Mouse (Mus musculus) large intestine, adult 2 months (tissue): Measurements from ENCODE around the gene Dhrs3. TPM values are rescaled to one million over a fixed set of nuclear protein-coding genes. Genes with fewer than 3 reads are reported as not detected.

ENCODE experiments used
- DNase-seq: peaks from one replicate; pipeline ENCODE4 v3.0.0-alpha.2; 2012; ENCODE audit warnings: low read depth, low spot score
- WGBS: fragments of 180-500 bp; shearing (Covaris S2); methylation state at CpG from one replicate; pipeline ENCODE4 v1.1.7; 2018; 5-methylcytosine and 5-hydroxymethylcytosine counted together
- polyA plus RNA-seq: library from polyadenylated mRNA; depleted of rRNA; stranded (reverse); fragments of >200 nt; gene quantifications from 2 replicates; pipeline ENCODE4 v1.2.3, GENCODE M21; 2012

Dhrs3 gene
- polyA plus RNA-seq, 1 experiment = 64.8 TPM

- DNase-seq = no peak
Measured at GRCm38 (mm10) chr4:144895211-144895590, 2.6 kb downstream of the Dhrs3 start.

DNA sequence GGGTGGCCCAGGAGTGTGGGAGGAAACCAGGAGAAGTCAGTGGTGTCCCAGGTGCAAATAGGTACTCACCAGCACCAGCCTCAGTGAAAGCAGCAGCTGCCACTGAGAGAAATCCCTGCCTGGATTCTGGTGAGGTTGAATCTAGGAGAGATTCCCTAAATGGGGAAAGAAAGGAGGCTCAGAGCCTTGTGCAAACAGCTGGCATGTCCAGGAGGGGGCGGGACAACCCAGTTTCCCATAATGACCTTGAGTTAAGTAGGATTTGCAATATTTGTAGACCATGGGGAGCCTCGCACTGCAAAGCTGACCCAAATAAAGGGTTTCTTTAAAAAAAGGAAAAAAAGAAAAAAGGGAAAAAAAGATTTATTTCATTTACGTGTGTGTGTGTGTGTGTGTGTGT lies 3.7 kb downstream of the Dhrs3 start:
- 19% methylated on average over 3 of the region's 3 CpGs for WGBS
- DNase-seq = no peak

More at GRCm38 (mm10) chr4:144895211-144895590, 2.6 kb downstream of the Dhrs3 start:
- 11% methylated on average over 2 of the region's 2 CpGs for WGBS

GRCm38 (mm10) chr4:144898036-144898649 lies 5.5 kb downstream of the Dhrs3 start:
- 26% methylated on average over 6 of the region's 6 CpGs for WGBS
- DNase-seq = no peak

DNA sequence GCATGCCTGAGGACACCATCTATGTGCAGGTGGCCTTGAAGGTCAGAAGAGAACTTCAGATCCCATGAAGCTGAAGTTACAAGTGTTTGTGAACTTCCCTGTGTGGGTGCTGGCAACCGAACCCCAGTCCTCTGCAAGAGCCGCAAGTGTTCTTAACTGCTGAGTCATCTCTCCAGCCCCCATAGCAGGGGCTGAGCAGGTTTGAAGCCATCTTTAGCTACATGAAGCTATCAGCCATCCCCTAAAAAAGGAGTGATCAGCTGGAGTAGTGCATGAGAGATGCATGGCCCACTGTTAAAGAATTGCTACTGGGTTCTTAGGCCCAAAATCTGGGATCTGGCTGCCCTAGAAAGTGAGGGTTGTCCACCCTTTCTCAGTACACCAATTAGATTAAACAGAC lies 6.1 kb downstream of the Dhrs3 start:
- no peak for DNase-seq
- 98% methylated on average over 2 of the region's 2 CpGs for WGBS

- no peak for DNase-seq
- WGBS = 26% methylated on average over 5 of the region's 5 CpGs
Measured at GRCm38 (mm10) chr4:144901561-144902111, 9.0 kb downstream of the Dhrs3 start.

DNA sequence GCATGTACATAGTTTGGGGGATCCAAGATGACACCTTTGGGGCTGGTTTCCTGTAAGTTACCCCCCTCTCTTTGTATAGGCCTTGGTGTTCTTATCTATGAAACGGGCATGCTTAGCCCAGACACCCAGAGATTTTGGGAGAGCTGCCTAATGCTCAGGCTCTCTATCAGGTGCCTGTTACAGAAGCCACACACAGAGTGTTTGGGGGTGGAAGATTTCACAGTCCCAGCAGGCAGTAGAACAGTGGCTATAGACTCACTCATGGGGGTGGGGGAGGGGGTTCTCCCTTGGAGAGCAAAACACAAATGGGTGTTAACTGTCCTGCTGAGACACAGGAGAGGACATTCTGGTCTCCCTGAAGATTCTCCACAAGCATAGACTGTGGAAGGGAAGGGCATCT lies 10.5 kb downstream of the Dhrs3 start:
- WGBS = 86% methylated on average over 1 of the region's 1 CpGs
- DNase-seq = no peak

- WGBS = 27% methylated on average over 3 of the region's 3 CpGs
- no peak for DNase-seq
Measured at GRCm38 (mm10) chr4:144903932-144904331, 11.3 kb downstream of the Dhrs3 start.

DNA sequence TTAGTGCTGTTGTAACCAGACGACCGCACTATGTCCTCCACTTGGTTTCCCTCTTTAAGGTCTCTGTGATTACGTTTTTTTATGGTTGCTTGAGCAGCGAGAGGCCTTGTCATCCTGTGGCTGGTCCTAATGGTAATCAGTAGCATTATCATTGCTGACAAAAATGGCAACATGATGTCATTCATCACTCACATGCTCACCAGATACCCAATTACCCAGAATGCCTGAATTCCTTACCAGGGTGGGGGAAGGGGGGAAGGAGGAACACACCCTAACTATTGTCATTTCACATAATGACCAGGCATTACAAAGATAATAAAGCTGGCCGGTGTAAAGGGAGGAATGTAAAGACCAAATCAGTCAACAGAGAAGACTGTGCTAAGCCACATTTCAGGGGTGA lies 12.5 kb downstream of the Dhrs3 start:
- WGBS = 57% methylated on average over 5 of the region's 5 CpGs
- no peak for DNase-seq

- WGBS = 77% methylated on average over 8 of the region's 8 CpGs
- no peak for DNase-seq
Measured at GRCm38 (mm10) chr4:144906001-144906889, 13.6 kb downstream of the Dhrs3 start.

DNA sequence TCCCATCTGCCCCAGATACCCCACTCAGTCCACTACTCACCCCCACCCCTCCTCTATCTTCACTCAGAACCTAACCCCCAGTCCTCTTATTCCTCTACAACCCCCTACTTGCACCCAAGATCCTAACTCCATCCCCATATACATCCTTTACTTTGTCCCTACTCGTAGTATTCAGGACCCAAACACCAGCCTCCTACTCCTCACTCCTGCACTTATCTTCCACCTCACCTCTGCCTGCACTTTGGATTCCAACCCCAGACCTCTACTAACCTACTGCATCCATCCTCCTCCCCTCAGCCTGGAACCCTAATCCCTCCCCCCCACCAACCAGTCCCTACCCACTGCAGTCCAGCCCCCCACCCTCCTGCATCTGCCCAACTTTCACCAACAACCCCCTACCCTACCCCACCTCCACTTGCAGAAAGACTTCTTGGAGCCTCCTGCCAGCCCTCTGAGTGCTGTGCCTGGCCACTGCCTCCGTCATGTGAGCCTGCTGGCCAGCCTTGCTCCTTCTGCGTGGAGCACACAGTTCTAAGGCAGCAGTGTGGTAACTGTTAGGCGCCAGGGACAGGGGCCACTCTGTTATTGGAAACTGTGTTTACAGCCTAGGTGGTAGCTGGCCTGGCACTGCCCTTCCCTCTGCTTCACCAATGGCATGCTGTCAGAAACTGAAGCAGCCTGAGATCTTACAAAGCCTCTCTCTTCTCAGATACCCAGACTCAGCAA lies 14.5 kb downstream of the Dhrs3 start:
- no peak for DNase-seq
- WGBS = 73% methylated on average over 4 of the region's 4 CpGs

- no peak for DNase-seq
Measured at GRCm38 (mm10) chr4:144908825-144909224, 16.2 kb downstream of the Dhrs3 start.

- 50% methylated on average over 3 of the region's 3 CpGs for WGBS
- no peak for DNase-seq
Measured at GRCm38 (mm10) chr4:144910281-144910680, 17.7 kb downstream of the Dhrs3 start.

GRCm38 (mm10) chr4:144913298-144914152 lies 20.9 kb downstream of the Dhrs3 start:
- DNase-seq = no peak
- 77% methylated on average over 6 of the region's 6 CpGs for WGBS

- WGBS = 90% methylated on average over 6 of the region's 6 CpGs
- DNase-seq = no peak
Measured at GRCm38 (mm10) chr4:144916520-144916919, 23.9 kb downstream of the Dhrs3 start.

DNA sequence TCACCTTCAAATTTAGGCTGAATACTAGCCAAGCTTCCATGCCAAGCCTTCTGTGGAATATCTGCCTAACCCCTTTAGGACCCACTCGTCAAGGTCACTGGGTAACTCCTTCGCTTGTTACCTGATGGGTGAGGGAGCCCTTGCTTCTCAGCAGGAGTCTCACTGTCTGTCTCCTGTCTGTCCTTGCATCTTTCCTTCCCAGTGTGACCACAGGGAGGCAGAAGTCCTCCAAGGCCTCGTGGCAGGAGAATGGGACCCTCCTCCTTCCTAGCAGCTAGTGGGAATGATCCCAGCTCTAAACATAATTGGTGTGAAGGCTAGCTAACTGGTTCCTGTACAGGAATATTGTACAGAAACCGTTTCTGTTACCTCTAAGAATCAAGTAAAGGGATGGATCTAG lies 24.5 kb downstream of the Dhrs3 start:
- WGBS = 82% methylated on average over 4 of the region's 4 CpGs
- DNase-seq = no peak

DNA sequence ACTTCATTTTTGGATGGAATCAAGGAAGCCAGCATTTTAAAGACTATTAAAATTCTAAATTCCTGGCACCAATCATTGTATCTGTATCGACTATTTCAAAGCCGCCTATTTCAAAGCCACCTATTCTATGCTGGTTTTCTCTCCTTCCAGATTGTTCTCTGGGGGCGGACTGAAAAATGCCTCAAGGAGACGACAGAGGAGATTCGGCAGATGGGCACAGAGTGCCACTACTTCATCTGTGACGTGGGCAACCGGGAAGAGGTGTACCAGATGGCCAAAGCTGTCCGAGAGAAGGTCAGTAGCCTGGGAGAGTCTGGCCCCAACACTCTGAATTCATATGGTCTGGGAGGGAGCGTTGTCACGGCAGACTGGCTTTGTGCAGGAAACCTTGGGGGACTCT lies 25.9 kb downstream of the Dhrs3 start:
- DNase-seq = no peak
- WGBS = 96% methylated on average over 10 of the region's 10 CpGs

GRCm38 (mm10) chr4:144928693-144929436 lies 36.2 kb downstream of the Dhrs3 start:
- no peak for DNase-seq
- 53% methylated on average over 5 of the region's 5 CpGs for WGBS

DNA sequence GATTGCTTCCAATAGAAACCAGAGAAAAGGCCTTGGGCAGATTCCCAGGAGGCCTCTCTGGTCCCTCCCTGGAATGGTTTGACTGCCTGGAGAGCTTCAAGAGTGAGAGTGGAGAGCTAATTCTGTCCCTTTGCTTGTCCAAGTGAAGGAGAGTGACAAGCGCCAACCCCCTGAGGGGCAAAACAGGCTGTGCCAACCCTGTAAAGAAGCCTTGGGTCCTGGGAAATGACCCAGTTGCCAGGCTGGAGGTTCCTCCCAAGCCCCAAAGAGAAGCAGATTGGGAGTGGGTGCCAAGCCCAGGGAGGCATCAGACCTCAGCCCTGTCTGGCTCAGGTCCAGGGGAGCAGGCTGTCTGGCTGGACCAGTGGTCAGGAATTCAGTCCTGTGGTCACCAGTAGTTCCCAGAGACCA lies 37.2 kb downstream of the Dhrs3 start:
- WGBS = 36% methylated on average over 1 of the region's 1 CpGs
- no peak for DNase-seq

DNA sequence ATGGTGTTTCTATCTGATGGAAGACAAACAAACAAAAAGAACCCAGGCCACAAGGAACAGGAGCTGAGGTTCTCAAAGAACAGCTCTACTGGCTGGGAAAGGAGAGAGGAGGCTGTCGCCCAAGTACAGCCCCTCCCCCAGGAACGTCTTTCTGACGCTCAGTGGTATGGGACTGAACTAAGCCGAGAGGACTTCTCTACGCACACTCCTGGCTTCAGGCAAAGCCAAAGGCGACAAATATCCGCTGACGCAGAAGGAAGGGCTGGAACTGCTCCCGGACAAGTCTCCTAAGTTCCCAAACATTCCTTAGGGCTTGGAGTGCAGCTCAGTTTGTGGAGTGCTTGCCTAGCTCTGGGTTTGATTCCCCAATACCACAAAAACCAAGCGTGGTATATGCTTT lies 37.7 kb downstream of the Dhrs3 start:
- DNase-seq = no peak

More for the DNA sequence above, 37.7 kb downstream of the Dhrs3 start:
- 9% methylated on average over 10 of the region's 10 CpGs for WGBS
